Mouse (Mus musculus): ENCODE results near the gene Slc38a11.

Gene Slc38a11

DNA sequence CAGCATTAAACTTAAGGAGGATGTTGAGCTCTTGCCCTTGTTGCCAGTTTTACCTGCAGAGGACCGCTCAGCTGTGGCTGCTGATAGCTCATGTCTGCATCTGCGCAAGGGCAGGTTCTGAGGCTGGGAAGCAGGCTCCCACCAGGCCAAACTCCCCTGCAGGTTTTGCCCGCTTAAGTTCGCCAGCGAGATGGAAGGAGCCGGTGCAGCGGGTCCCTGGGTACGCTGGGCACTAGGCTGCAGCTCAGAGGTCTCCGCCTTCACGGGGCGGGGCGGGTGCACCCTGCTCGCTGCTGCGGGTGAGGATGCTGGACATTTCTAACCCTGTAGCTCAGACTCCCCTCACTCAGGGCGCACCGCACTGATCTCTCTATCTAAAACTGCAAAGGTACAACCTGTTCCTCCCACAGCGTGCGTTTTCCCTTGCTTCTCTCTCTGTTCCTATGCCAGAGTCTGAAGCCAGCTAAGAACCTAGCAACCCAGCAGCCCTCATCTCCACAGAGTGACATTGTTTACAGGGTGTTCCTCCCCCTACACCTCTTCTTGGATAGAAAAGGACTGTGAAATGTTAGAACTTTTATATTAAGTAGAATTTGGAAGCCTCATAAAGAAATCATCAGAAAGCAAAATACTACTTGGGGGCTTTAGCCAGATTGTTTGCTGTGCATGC, at the start of gene Slc38a11:
Gene Slc38a11 (minus strand): TSS at position 207 of the 670 bp plus-strand sequence.
- DNase-seq (ENCODE audit: low read depth, low spot score) = no peak
- Histone ChIP-seq H3K36me3 (ENCODE audit: control insufficient read depth, insufficient read depth, low read length, poor library complexity, severe bottlenecking) (no peaks in the 10 kb centered on the region), H3K27me3 (ENCODE audit: control insufficient read depth, insufficient read depth, low read length, poor library complexity, severe bottlenecking) (no peaks in the 10 kb centered on the region)

DNA sequence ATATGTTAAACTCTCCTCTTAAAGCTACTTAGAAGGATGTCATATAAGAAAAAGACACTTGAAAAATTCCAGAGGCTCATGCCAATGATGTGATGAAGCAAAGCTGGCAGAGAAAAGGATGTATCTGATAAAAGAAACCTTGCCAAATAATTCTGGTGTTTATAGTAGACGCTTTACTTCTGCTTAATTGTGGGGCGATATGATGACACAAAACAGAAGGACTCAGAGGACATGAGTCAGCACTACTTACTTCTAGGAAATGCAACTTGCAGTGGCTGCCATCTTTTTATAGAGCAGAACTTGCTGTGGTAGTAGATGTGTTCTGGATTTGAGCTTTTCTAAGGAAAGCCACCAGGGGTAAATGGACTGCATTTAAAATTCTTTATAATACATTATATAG, 43.3 kb upstream of the Slc38a11 start:
- Histone ChIP-seq H3K36me3 (ENCODE audit: control insufficient read depth, insufficient read depth, low read length, poor library complexity, severe bottlenecking) (no peaks in the 10 kb centered on the region), H3K27me3 (ENCODE audit: control insufficient read depth, insufficient read depth, low read length, poor library complexity, severe bottlenecking) (no peaks in the 10 kb centered on the region)
- no peak for DNase-seq (ENCODE audit: low read depth, low spot score)

DNA sequence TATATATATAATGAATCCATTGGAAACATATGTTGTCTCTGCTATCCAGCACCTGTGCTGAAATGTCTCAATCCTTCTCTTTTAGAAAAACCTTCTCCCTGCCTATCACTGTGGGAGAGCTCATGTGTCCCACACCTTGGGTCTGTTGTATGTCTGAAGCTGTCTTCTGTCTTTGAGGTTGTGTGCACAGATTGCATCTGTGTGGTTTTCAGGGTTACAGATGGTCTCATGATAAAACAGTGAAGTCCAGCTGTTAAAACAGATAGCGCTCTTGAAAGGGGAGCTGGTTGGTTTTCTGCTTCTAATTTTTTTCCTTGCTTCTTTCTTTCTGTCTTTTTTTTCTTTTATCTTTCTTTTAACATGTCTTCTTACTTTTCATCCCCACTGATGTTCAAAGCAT, 41.6 kb upstream of the Slc38a11 start:
- DNase-seq (ENCODE audit: low read depth, low spot score) = no peak
- Histone ChIP-seq H3K27me3 (ENCODE audit: control insufficient read depth, insufficient read depth, low read length, poor library complexity, severe bottlenecking) (no peaks in the 10 kb centered on the region), H3K36me3 (ENCODE audit: control insufficient read depth, insufficient read depth, low read length, poor library complexity, severe bottlenecking) (no peaks in the 10 kb centered on the region)

DNA sequence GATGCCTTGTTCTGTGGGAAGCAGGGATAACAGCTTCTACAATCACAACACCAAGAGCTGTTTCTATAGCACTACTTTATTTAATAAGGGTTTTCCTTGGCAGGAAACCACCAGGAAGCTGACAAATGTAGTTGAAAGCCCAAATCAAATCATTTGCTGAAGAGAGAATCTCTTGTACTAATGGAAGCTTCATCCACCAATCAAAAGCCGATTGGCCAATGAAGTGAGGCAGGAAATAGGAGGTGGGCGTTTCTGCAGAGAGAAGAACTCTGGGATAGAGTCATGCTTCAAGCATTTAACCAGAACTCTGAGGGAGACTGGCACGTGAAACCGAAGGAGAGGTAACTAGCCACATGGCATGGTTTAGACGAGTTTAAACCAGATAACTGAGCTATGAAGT, 38.2 kb upstream of the Slc38a11 start:
- Histone ChIP-seq H3K36me3 (ENCODE audit: control insufficient read depth, insufficient read depth, low read length, poor library complexity, severe bottlenecking) (no peaks in the 10 kb centered on the region), H3K27me3 (ENCODE audit: control insufficient read depth, insufficient read depth, low read length, poor library complexity, severe bottlenecking) (no peaks in the 10 kb centered on the region)
- no peak for DNase-seq (ENCODE audit: low read depth, low spot score)

DNA sequence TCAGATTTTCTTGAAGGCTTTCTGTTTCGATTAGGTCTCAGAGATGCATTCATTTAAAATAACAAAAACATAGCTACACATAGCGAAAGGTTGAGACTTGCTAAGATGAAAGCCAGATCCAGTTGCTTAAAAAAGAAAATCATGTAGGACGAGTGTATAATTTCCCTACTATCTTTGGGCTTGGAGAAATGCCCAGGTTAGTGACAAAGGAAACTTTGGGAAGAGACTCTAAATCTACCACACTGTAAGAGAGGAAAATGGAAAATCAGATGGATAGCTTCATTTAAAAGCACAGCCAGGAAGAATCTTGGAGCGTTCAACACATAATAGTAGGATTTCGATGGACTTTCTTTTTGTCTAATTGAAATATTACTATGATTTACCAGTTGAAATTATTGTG, 36.1 kb upstream of the Slc38a11 start:
- H3K36me3 ChIP-seq (ENCODE audit: control insufficient read depth, insufficient read depth, low read length, poor library complexity, severe bottlenecking) = no peaks in the 10 kb centered on the region
- no peaks in the 10 kb centered on the region for H3K27me3 ChIP-seq (ENCODE audit: control insufficient read depth, insufficient read depth, low read length, poor library complexity, severe bottlenecking)
- DNase-seq (ENCODE audit: low read depth, low spot score) = no peak

DNA sequence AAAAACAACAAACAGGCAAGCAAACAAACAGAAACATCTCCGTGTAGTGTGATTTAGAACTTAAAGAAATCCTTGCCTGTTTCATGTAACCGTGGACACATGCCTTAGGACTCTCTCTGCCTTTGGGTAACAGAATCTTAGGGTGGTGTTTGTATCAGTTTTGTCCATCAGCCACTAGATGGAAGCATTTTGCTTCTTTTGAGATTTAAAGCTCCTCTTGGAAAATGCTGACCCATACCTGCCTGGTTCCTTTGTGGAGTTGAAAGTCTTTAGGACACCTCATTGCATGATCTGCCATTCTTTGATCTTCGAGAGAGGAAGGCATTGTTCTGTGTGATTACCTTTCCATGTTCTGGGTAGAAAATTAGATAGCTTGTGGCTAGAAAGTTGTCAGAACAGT, 32.3 kb upstream of the Slc38a11 start:
- Histone ChIP-seq H3K36me3 (ENCODE audit: control insufficient read depth, insufficient read depth, low read length, poor library complexity, severe bottlenecking) (no peaks in the 10 kb centered on the region), H3K27me3 (ENCODE audit: control insufficient read depth, insufficient read depth, low read length, poor library complexity, severe bottlenecking) (no peaks in the 10 kb centered on the region)
- DNase-seq (ENCODE audit: low read depth, low spot score) = peak; percentile 37

DNA sequence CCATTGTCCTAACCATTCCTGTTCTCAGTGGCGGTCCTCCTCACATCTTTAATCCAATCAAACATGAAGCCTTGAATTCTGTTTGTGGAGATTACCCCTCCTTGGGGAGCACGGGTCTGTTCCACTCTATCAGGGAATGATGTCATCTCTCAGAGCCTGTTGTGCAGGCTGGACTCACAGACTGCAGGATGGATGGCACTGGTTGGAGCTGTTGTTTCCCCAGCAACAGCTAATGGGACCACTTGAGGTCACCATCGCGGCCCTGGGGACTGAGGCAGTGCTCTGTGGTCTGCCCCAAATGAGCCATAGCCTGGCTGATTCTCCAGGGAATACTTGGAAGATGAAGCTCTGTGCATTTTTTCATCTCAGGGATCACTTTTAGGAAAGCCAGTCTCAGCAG, 29.2 kb upstream of the Slc38a11 start:
- DNase-seq (ENCODE audit: low read depth, low spot score) = no peak
- no peaks in the 10 kb centered on the region for H3K27me3 ChIP-seq (ENCODE audit: control insufficient read depth, insufficient read depth, low read length, poor library complexity, severe bottlenecking)
- no peaks in the 10 kb centered on the region for H3K36me3 ChIP-seq (ENCODE audit: control insufficient read depth, insufficient read depth, low read length, poor library complexity, severe bottlenecking)

DNA sequence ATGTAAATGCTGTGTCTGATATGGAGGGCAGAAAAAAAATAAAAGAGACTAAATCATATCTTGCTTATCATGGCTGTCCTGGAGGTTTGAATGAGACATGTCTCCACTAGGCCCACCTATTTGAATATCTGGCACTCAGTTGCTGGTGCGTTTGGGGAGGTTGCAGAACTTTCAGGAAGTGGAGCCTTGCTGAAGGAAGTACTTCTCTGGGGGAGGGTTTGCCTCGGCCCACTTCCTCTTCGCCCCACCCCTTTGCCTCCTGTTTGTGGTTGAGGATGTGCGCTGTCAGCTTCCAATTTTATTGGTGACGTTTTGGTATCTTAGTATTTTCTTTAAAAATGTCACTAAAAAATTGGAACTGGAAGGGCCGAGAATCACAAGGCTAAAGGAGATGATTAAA, 27.5 kb upstream of the Slc38a11 start:
- Histone ChIP-seq H3K27me3 (ENCODE audit: control insufficient read depth, insufficient read depth, low read length, poor library complexity, severe bottlenecking) (no peaks in the 10 kb centered on the region), H3K36me3 (ENCODE audit: control insufficient read depth, insufficient read depth, low read length, poor library complexity, severe bottlenecking) (no peaks in the 10 kb centered on the region)
- peak; percentile 69 for DNase-seq (ENCODE audit: low read depth, low spot score)

DNA sequence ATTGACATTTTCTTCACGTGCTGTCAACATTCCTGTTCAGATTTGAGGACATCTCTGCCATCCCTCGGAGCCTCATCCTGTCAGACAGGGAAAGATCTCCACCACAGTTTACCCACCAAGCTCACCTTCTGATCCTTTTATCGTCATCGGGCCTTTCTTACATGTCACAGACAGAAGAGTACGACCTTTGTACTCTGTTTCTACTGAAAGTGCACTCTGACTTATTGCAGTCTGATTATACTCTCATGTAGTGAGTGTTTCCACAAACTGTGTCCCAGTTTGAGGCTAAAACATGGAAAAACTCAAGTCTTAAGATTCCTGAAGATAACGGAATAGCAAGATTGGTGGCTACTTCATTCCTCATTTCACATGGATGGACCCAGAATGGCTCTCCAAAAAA, 21.0 kb upstream of the Slc38a11 start:
- H3K36me3 ChIP-seq (ENCODE audit: control insufficient read depth, insufficient read depth, low read length, poor library complexity, severe bottlenecking) = no peaks in the 10 kb centered on the region
- DNase-seq (ENCODE audit: low read depth, low spot score) = no peak

DNA sequence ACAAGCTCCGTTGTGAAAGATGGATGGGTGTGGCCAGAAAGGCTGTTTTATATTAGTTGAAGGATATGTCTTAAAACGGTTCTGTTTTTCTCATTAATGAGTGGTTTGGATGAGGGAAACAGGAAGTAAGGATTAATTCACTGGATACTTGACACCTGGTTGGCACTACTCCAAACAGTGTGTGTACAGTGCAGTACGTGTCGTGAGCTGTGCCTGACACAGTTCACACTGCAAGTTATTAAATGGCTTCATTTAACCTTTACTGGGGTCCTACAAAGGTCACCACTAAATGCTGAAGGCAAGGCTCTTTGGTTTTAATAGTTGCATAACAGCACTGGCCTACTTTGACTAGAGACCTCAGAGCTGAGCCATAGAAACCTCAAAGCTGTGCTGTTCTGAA, 18.7 kb upstream of the Slc38a11 start:
- Histone ChIP-seq H3K36me3 (ENCODE audit: control insufficient read depth, insufficient read depth, low read length, poor library complexity, severe bottlenecking) (no peaks in the 10 kb centered on the region), H3K27me3 (ENCODE audit: control insufficient read depth, insufficient read depth, low read length, poor library complexity, severe bottlenecking) (no peaks in the 10 kb centered on the region)
- DNase-seq (ENCODE audit: low read depth, low spot score) = no peak

More for the DNA sequence above, 21.0 kb upstream of the Slc38a11 start:
- H3K27me3 ChIP-seq (ENCODE audit: control insufficient read depth, insufficient read depth, low read length, poor library complexity, severe bottlenecking) = no peaks in the 10 kb centered on the region

DNA sequence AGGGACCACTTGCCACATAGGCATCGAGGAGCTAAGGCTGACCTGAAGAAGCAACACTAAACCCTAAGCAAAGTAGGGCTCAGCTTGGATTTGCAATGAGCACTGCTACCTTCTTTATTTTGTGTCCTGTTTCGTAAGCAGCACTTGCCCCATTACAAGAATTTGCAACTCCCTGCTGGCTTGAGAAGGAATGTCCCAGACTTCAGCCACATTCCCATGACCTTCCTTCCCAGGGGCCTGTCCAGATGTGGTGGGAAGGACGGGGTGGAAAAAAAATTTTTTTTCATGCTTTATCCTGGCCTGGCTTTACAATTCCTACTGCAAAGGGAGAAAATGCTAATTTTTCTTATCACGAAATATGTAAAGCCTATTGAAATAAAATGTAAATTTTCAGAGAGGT, 14.6 kb upstream of the Slc38a11 start:
- DNase-seq (ENCODE audit: low read depth, low spot score) = no peak
- Histone ChIP-seq H3K36me3 (ENCODE audit: control insufficient read depth, insufficient read depth, low read length, poor library complexity, severe bottlenecking) (no peaks in the 10 kb centered on the region), H3K27me3 (ENCODE audit: control insufficient read depth, insufficient read depth, low read length, poor library complexity, severe bottlenecking) (no peaks in the 10 kb centered on the region)

DNA sequence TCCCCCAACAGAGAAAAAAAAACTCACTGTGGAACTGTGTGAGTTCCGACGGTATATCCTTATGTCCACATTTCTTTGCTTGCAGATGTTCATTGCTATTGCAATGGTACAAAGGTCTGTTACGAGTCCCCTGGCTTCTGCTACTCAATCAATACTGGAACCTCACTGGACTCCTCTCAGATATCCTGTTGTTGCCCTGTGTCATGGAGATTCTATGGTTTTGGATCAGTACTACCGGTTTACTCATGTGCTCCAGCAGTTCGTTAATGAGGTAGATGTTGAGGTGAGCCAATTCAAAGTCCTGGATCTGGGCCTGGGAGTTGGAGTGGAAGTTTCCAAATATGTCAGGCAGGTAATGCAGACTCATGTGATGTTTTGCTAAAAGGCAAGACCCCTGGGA, 10.6 kb upstream of the Slc38a11 start:
- Histone ChIP-seq H3K36me3 (ENCODE audit: control insufficient read depth, insufficient read depth, low read length, poor library complexity, severe bottlenecking) (no peaks in the 10 kb centered on the region), H3K27me3 (ENCODE audit: control insufficient read depth, insufficient read depth, low read length, poor library complexity, severe bottlenecking) (no peaks in the 10 kb centered on the region)
- DNase-seq (ENCODE audit: low read depth, low spot score) = no peak

DNA sequence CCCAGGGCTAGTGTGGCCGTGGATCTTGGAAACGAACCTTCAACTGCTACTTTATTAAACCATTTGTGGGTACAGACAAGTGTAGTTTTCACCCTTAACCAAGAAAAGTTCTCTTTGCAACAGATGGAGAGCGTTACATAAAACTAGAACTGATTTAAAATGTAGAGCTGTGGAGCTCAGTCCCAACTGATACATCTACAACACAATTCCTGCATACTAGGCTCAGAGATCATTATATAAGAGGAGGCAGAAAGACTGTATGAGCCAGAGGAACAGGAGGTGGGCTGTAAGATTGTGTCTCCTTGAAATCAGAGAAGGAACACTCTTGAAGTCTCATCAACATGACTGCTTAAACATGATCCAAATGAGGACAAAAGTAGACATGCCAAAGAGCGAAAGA, 9.2 kb upstream of the Slc38a11 start:
- DNase-seq (ENCODE audit: low read depth, low spot score) = no peak
- Histone ChIP-seq H3K36me3 (ENCODE audit: control insufficient read depth, insufficient read depth, low read length, poor library complexity, severe bottlenecking) (no peaks in the 10 kb centered on the region), H3K27me3 (ENCODE audit: control insufficient read depth, insufficient read depth, low read length, poor library complexity, severe bottlenecking) (no peaks in the 10 kb centered on the region)

DNA sequence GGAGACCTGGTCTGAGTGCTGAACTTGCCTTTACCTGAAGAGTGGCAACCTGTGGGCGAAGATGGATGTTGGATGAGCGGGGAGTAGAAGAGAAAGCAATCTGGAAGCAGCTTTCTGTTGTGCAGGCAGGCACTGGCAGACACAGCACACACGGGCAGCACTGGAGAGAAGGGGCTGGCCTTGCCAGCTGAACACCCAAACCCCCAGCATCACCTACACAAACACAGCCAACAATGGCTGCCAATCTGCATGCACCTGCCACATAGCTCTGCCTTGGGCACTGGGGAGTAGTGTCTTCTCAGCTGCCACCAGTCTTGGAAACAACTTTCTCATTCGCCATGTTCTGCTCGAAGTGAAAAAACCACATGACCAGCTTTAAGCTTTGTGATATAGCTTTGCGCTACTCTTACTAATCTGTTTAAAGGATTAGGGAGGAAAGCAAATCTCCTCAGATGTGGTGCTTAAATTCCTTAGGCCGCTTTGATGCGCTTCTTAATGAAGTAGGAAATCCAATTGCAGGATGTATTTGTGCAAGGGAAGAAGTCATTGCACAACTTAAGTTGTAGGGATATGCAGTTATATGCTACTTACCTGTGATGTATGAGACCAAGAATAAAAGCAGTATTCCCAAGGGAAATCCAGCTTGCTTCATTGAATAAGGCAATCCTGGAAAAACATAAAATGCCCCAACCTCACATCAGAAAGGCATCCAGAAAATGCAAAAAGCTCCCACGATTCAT, 2.9 kb downstream of the Slc38a11 start:
- Histone ChIP-seq H3K27me3 (ENCODE audit: control insufficient read depth, insufficient read depth, low read length, poor library complexity, severe bottlenecking) (no peaks in the 10 kb centered on the region), H3K36me3 (ENCODE audit: control insufficient read depth, insufficient read depth, low read length, poor library complexity, severe bottlenecking) (no peaks in the 10 kb centered on the region)
- DNase-seq (ENCODE audit: low read depth, low spot score) = no peak

DNA sequence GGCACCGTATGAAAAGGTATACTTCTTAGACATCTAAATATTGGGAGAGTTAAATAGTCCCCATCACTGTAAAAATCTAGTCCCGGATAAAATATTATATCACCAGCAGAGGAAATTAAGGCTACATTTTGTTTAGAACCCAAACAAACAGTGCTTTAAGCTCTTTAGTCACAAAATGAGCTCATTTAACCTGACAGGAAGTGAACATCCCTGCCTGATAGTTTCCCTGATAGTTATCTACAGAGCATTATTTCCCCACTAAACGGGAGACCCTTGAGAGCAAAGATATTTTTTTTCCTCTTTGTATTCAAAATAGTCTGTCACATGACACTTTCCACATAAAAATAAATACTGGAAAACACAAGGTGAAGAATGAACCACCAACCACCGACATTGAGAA, 16.5 kb downstream of the Slc38a11 start:
- DNase-seq (ENCODE audit: low read depth, low spot score) = no peak
- Histone ChIP-seq H3K36me3 (ENCODE audit: control insufficient read depth, insufficient read depth, low read length, poor library complexity, severe bottlenecking) (no peaks in the 10 kb centered on the region), H3K27me3 (ENCODE audit: control insufficient read depth, insufficient read depth, low read length, poor library complexity, severe bottlenecking) (no peaks in the 10 kb centered on the region; the same call in 1 of the 2 replicates)

All from splenic B cell, adult 2 months (primary cell).